Mouse (Mus musculus) kidney, adult 11 months (tissue): ENCODE data around the gene Lin7a.
A peak's percentile ranks its signal among the peaks of the same experiment; 100 is the strongest.

Source experiments
- DNase-seq: peaks from one replicate; pipeline ENCODE4 v3.0.0; 2022

Lin7a gene

DNA sequence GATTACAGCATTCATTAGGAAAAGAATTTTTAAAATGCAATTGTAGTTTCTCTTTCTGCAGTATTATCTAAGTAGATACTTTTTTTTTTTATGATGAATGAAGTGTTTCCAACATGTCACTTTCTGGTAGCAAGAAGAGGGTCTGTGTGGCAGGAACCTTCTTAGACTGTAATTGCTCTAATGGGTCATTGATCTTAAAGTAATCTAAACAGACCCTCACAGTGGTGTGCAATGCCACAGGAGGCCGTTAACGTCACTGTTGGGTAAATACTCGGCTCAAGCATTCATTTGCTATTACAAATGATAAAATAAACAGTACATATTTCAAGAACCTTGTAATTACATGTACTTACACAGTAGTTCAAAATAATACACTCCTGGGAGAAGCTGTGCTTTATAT, 72.7 kb downstream of the Lin7a start:
- DNase-seq = no peak

DNA sequence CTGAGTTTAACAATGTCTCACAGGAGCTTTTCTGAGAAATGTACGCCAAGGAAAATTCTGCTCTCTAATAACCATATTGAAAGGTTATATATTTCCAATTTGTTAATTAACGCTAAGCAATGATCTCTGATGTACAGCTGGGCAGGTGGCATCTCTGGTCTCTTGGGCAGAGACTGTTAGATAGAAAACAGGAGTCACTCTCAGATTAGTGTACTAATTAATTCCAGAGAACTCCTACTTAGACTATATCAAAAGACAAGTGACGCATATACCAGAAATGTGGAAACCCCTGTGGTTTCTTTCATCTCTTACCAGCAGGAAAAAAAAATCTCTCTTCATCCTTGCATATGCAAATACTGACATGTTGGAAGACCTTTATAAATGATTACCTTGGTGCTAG, 76.4 kb downstream of the Lin7a start:
- DNase-seq = no peak

DNA sequence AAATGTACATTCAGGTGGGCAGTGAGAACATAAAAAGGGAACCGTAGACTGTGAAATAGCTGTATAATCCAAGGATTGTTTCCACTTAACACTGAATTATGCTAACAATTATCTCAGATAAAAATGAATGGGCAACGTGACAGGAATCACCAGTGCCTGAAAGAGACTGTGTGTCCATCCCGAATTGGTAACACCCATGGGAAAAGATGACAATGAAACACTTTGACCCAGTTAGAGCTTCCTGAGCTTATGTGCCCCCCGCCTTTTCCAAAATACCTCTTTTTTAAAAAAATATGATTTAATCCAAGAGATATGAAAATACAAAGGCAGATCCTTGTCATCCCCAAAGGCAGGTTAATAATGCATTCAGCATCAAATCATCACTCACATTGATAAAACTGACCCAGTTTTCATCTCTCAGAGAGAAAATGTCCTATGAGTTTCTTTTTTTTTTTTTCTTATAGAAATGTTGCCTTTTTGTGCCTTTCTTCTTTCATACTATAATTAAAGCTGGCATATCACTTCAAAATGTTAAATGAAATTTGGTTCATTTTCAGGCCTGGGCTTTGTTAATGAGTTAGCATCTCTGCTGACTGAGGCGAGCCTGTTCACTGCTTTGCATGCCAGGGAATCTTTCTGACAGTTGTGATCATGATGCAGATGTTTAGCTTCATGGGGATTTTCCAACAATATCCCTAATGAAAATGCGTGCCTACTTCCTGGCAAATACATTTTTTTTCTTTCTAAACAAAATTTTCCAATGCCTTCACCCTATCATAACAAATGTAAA, 80.4 kb downstream of the Lin7a start:
- no peak for DNase-seq

DNA sequence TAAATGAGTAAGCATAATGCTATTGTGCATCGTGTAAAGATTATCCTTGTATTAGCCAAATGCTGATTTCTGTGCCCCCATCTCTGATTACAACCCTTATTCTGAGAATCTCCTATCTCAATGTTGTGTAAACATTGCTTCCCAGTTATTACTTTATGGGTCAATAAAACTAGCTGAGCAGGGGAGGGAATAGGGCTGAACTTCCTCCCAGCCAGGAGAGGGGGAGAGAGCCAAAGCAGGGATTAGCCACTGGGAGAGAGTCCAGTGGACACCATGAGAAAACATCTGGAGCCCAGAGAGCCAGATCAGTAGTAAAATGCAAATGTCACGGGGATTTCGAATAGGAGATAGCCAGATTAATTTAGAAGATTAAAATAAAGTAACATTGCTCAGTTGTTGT, 82.0 kb downstream of the Lin7a start:
- no peak for DNase-seq

DNA sequence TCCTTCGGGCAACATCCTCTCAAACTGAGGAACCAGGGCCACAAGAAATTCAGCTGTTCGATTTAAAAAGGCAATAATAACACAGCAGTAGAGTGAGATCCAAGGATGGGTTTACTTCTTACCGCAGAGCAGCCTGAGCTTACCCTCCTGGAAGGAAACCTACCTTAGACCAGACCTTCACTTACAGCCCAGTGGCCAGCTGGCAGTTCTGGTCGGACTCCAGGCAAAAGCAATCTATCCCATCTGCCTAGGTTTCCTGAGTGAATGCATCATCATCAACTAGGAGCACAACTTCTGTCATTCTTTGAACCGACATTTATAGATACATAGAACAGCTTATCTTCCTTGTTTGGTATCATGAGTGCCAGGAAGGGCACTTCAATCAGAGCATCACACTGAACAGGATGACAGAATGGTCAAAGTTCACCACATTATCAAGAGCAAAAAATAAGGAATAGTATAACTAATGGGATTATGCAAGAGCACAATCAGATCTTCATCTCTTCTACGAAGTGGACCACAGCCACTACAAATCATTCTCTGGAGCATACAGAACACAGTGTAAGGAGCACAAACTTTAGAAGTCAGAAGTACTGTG, 87.1 kb downstream of the Lin7a start:
- no peak for DNase-seq

DNA sequence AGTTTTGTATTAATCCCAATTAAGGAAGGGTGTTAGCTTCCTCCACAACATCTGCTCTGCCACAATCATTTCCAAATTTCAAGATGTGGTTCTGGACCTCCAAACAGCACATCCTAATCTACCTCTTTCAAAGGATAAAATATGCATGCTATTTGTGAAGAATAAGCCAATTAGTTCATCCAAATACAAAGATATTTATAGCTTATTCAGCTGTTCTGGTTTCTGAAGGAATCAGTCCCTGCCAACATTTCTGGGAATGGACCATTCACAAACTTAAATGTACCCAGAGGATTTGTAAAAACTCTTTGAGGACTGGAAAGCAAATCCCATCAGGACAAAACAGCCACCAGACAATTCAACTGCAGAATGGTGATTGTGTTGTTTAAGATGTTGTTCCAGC, 87.8 kb downstream of the Lin7a start:
- DNase-seq = no peak

DNA sequence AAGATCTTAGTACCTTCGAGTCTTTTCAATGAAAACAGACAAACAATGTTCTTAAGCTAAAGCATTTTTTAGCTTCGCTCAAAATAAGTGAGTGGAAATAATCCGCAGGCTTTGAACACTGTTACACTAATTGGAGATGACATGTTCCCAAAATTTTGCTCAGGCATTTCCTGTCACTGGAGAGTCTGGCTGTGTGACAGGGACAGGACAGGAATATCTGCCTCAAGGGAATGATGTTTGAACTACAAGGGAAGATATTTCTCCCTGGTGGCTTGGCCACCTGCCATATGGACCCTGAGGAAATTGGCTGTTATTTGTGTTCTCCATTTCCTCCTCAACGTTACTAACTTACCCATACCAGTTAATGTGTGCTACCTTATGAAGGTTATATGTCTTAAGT, 90.1 kb downstream of the Lin7a start:
- peak; percentile 14 for DNase-seq

DNA sequence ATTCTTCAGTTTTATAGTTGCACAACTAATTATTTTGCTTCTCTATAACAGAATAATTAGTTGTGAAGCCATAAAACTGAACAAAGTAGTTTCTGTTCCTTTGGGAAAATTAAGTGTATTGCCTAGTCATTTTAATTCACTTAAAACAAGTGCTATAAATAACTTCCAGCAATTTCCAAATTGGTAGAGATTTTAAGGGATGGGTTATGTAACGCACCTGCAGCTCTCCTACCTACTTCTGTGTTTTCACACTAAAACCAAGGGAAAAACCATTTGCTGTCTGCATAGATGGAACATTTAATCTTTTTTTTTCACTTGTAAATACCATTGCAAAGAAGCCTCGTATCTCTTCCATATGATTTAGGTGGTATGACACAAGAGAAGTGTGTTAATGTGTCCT, 90.5 kb downstream of the Lin7a start:
- DNase-seq = no peak

DNA sequence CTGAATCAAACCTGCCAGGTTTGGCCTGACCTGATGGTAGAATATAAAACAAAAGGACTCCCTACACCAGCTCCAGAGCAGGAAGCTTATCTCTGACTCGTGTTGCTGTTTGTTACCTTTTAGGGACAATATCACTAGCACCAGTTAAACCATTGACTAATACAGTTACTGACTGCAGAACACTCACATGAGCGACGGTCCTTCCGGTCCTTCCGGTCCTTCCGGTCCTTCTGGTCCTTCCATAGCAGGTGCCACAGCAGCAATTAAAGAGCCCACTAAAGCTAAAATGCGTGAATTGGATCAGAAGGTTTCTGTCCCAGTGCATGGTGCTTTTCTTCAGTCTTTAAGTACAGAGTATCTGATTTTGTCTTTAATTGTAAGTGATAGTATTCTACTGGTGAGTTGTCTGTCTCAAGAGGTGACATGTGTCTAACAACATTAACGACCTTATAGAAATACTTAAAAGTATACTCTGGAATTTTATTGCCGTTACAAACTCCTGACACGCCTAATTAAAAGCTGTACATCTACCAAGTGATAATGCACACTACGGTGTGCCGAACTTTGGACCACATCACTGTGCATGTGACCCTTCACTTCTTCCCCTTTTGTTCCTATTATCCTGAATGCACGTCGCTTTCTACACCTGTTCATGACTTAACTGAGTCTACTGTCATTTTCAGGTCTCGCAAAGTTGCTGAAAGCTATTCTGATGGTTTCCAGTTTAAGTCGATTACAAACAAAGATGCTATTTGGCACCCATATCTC, 91.7 kb downstream of the Lin7a start:
- DNase-seq = no peak

DNA sequence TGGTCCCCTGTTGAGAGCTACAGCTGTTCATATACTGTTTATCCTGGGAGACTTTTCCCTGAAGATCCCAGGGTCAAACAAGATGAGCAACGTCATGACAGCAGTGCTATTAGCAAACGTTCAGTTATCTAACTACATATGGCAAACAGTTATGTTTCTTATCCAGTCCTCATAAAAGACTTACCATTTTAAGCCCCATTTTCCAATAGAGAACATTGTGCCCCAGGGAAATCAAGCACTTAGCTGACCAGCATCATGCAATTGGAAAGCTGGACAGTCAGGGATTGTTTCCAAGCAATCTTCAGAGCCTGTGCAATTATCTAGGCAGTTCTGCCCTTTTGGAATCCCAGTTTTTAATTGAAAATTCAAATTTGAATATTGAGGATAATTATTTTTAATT, 105.7 kb downstream of the Lin7a start:
- DNase-seq = no peak

DNA sequence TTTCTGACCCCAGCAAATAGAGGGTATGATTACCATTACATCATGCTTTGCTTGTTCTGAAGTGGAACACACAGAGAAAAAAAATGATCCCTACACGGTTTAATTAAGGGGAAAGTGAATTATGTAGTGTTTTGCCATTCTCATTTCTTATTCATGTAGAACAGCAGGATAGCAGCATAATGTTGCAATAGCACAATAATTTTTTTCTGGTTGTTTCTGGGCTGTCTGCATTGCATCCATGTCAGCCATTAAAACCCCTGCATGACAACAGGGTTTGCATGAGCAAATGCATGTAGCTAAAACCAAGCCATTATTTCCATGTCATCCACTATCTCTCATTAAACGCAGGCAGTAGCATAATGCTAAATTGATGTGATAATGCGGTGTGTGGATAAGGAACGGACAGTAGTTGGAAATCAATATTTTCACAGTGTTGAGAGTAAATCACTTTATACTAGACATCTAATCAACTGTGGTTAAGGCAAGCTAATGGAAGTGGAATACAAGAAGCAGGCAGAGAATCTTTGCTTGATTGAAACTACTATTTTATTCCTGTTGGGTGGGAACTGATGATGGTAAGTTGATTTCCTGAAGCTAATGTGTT, 109.8 kb downstream of the Lin7a start:
- no peak for DNase-seq

DNA sequence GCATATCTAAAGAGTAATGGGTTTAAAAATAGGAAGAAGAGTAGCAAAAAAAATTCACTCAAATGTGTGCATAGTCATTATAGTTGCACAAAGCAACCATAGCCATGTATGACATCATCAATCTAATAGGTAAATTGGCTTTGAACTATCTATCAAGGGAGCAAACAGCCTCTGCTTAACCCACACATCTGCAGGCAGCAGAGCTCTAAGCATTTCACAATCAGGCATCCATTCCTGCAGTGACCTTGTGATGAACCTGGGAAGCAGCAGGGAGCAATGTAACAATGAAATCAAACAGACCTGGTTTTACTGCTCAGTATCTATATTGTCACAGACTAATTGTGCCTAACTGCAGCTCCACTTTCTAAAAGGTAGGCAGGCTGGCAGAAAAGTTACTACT, 112.3 kb downstream of the Lin7a start:
- DNase-seq = no peak

DNA sequence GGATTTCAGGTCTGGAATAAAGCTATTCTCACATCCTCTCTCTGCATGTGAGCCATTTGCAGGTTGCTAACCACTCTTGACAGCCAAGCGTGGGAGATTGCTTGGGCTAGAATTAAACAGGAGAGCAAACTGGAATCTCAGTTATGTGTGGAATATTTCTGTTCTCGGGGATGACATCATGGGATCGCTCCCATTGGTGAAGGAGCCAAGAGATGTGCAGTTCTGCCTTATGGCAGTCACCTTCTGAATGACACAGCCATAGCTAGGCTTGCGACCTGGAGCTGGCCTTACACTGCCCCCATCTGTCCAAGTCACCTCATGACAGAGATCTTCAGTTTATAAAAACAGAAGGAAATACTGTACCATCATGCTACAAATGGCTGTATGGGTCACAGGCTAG, 118.0 kb downstream of the Lin7a start:
- peak; percentile 28 for DNase-seq

DNA sequence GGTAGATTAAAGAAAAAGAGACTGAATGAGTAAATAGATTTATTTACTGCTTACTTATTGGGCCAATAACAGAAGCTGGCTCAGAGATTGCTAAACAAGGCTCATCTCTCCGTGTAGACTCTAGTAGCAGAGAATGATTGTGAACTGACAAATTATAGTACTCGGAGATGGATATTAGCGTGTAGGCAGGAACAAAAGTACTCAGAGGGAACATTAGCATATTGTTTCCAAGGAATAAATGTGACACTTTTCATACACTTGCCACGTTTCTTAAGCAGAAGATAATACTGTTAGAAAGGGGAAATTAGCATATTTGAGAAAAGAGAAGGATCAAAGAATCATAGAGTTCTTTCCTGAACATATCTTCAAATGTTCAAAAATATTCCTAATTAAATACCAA, 133.9 kb downstream of the Lin7a start:
- no peak for DNase-seq

DNA sequence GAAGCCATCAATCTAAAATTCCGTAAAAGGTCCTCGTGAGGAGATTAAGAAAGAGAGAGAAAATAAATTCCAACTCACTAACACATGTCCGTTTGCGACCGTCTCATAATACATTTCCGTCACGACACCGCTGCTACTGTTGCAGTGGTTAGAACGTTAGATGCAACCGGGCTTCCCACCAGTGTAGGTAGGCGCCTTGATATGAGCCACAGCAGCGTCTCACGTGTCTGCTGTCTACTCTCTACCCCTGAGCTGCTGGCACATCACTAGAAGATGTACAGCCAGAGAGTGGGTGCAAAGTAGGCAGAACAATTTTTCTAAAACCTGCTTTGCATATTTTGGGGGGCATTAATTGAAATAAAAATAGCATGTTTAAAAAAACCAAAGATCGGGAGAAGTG, 146.8 kb downstream of the Lin7a start:
- DNase-seq = no peak

DNA sequence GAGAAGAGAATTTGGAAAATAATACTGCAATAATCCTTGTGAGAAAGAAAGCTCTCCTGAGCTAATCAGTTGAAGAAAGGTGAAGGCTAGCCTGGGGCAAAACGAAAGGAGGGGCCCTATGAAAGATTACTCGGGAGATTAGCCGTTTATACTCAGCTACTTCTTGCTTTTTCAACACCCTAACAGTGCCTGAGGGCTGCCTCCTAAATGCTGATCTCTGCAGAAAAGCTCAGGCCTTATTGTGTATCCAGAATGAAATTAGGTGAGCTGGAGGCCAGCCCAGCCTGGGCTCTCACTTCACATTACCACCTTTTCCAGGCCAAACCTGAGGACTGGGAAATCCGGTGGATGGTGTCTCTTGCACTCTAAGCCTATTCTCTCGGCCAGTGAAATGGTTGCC, 165.5 kb downstream of the Lin7a start:
- no peak for DNase-seq

DNA sequence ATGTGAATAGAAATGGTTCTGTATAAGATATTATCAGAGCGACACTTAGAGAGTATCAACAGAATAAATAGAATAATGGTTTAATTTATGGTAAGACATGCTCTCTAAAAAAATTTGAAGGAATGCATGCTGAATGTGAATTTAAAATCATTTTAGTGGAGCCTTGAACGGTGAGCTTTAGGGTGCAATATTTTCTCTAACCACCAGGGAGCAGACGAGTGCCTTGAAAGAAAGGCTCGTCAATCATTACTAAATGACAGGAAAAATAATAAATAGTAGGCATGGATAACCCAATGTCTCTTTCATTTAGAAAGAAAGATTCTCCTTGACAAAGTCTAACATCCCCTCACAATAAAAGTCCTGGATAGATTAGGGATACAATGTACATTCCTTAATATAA, 171.3 kb downstream of the Lin7a start:
- no peak for DNase-seq

DNA sequence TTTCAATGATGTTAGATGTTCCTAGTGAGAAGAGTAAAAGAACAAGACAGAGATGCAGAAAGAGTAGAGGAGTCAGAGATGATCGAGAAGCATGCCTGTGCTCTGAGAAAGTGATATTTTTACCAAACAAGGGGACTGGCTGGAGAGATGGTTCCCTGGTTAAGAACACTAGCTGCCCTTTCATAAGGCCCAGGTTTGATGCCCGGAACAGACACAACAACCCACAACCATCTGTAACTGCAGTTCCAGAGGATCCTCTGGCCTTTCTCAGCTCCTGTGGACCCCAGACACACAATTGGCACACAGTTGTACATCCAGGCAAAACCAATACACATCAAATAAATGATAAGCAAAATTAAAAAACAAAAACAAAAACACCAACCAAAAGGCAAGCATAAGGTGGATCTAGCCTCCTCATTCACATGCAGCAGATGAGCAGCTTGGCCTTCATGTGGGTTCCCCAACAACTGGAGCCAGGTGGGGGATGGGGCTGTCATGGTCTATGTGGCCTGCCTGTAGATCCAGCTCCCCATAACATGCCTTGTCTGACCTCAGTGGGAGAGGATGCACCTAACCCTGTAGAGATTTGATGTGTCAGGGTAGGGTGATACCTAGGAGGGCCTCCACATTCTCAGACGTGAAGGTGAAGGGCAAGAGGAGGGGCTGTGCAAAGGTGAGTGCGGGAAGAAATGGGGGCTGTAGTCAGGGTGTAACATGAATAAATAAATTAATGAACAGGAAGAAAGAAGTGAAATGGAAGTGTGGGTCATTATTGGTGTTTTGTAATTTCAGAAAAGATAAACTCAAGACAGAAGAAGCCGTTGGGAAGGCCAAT, 178.2 kb downstream of the Lin7a start:
- DNase-seq = no peak

DNA sequence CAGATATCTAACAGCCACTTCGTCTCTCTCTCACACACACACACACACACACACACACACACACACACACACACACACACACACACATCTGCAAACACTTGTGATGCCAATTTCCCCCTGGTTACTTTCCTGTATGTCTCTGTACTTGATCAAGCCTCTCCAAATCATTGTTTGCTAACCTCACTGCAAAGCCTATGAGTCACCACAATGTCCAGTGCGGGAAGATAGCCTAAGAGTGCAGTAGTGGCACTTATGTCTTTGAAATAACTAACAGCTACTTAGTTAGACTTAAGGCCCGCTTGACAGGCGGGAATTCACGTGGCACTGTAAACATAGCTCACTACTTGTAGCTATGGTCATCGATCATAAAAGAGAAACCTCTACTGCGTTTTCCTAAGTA, 196.3 kb downstream of the Lin7a start:
- no peak for DNase-seq
